Mouse (Mus musculus): ENCODE measurements around the gene Mrpl54. TPM values are rescaled to one million over a fixed set of nuclear protein-coding genes. Genes with fewer than 3 reads are reported as not detected.
A peak's percentile ranks its signal among the peaks of the same experiment; 100 is the strongest.
"Not testable (repeated sequence)": the region's sequence is repeated elsewhere in the genome, so short reads cannot be mapped to it uniquely, and the experiment has no call there.

Mrpl54 gene
- polyA plus RNA-seq, 1 experiment from 2014 or later, result 206 TPM

GRCm38 (mm10) chr10:81232580-81233225 lies 34.0 kb downstream of the Mrpl54 start, which contains the start of gene Zfr2:
Zfr2 (plus strand) TSS chr10:81233155.
- H3K27me3 ChIP-seq, result peaks cover 62% of the 10 kb centered on the region
- H3K4me3 ChIP-seq, result peak within 1 kb of the TSS; percentile 74
- no peaks in the 10 kb centered on the region for H3K36me3 ChIP-seq
- H3K4me2 ChIP-seq (replicated peaks), result peak within 1 kb of the TSS; percentile 80
- H3K4me1 ChIP-seq, result peaks cover 20% of the 10 kb centered on the region
- WGBS, result 9% methylated on average over 29 of the region's 29 CpGs
- H3K9me3 ChIP-seq, result no peaks in the 10 kb centered on the region
- H3K9ac ChIP-seq, result peak within 1 kb of the TSS; percentile 80
- H3K27ac ChIP-seq, result no peak within 1 kb of the TSS
- ATAC-seq (ENCODE audit: low FRiP score, low read depth), result peak; percentile 70

GRCm38 (mm10) chr10:81231436-81231835 lies 35.3 kb downstream of the Mrpl54 start:
- Histone ChIP-seq H3K4me2 (replicated peaks) (no peak overlapping the region), H3K4me3 (peak overlapping the region; percentile 18; the same call in 1 of the 2 replicates), H3K36me3 (no peaks in the 10 kb centered on the region), H3K9ac (no peak overlapping the region), H3K27ac (no peak overlapping the region), H3K9me3 (no peaks in the 10 kb centered on the region), H3K27me3 (peaks cover 53% of the 10 kb centered on the region), H3K4me1 (peaks cover 15% of the 10 kb centered on the region)
- no peak for ATAC-seq (ENCODE audit: low FRiP score, low read depth)
- WGBS, result 57% methylated on average over 7 of the region's 7 CpGs

GRCm38 (mm10) chr10:81230438-81231332 lies 36.0 kb downstream of the Mrpl54 start, which contains the start of gene Atcay:
Atcay (minus strand) TSS chr10:81230833.
- Histone ChIP-seq H3K27me3 (peaks cover 53% of the 10 kb centered on the region), H3K27ac (no peak within 1 kb of the TSS), H3K4me3 (peak within 1 kb of the TSS; percentile 20), H3K4me1 (peaks cover 15% of the 10 kb centered on the region), H3K9me3 (no peaks in the 10 kb centered on the region), H3K4me2 (replicated peaks) (peak within 1 kb of the TSS; percentile 50), H3K9ac (peak within 1 kb of the TSS; percentile 39; the same call in 1 of the 2 replicates), H3K36me3 (no peaks in the 10 kb centered on the region)
- 9% methylated on average over 27 of the region's 27 CpGs for WGBS
- ATAC-seq (ENCODE audit: low FRiP score, low read depth), result no peak

GRCm38 (mm10) chr10:81229735-81230437 lies 36.8 kb downstream of the Mrpl54 start:
- no peaks in the 10 kb centered on the region for H3K9me3 ChIP-seq
- peak overlapping the region; percentile 20 for H3K4me3 ChIP-seq
- peak overlapping the region; percentile 50 for H3K4me2 ChIP-seq (replicated peaks)
- H3K36me3 ChIP-seq, result no peaks in the 10 kb centered on the region
- H3K27me3 ChIP-seq, result peaks cover 53% of the 10 kb centered on the region
- WGBS, result 13% methylated on average over 20 of the region's 20 CpGs
- peaks cover 15% of the 10 kb centered on the region for H3K4me1 ChIP-seq
- peak overlapping the region; percentile 39; the same call in 1 of the 2 replicates for H3K9ac ChIP-seq
- no peak overlapping the region for H3K27ac ChIP-seq
- no peak for ATAC-seq (ENCODE audit: low FRiP score, low read depth)

- H3K4me2 ChIP-seq (replicated peaks); ATAC-seq (ENCODE audit: low FRiP score, low read depth); H3K4me3 ChIP-seq; H3K9ac ChIP-seq; H3K9me3 ChIP-seq; H3K36me3 ChIP-seq; H3K27ac ChIP-seq; H3K4me1 ChIP-seq: not testable (repeated sequence)
- peaks cover 22% of the 10 kb centered on the region for H3K27me3 ChIP-seq
- WGBS, result 48% methylated on average over 2 of the region's 2 CpGs
Measured at GRCm38 (mm10) chr10:81223731-81224130, 43.0 kb downstream of the Mrpl54 start.

- no peak for ATAC-seq (ENCODE audit: low FRiP score, low read depth)
- Histone ChIP-seq H3K9ac (no peak overlapping the region), H3K36me3 (no peaks in the 10 kb centered on the region), H3K27me3 (peaks cover 10% of the 10 kb centered on the region; the same call in 1 of the 2 replicates), H3K4me3 (no peak overlapping the region), H3K4me2 (replicated peaks) (no peak overlapping the region), H3K4me1 (no peaks in the 10 kb centered on the region), H3K27ac (no peak overlapping the region), H3K9me3 (no peaks in the 10 kb centered on the region)
- 88% methylated on average over 5 of the region's 5 CpGs for WGBS
Measured at GRCm38 (mm10) chr10:81221402-81222015, 45.2 kb downstream of the Mrpl54 start.

- Histone ChIP-seq H3K4me2 (replicated peaks) (no peak overlapping the region), H3K9me3 (no peaks in the 10 kb centered on the region), H3K27ac (no peak overlapping the region), H3K36me3 (no peaks in the 10 kb centered on the region), H3K9ac (no peak overlapping the region), H3K4me3 (no peak overlapping the region), H3K4me1 (no peaks in the 10 kb centered on the region), H3K27me3 (peaks cover 10% of the 10 kb centered on the region; the same call in 1 of the 2 replicates)
- ATAC-seq (ENCODE audit: low FRiP score, low read depth), result no peak
- 39% methylated on average over 7 of the region's 7 CpGs for WGBS
Measured at GRCm38 (mm10) chr10:81217964-81218363, 48.8 kb downstream of the Mrpl54 start.

GRCm38 (mm10) chr10:81217267-81217666 lies 49.5 kb downstream of the Mrpl54 start:
- not testable (repeated sequence) for H3K27ac ChIP-seq; H3K4me1 ChIP-seq; H3K9ac ChIP-seq; H3K36me3 ChIP-seq; H3K4me3 ChIP-seq; H3K9me3 ChIP-seq; H3K4me2 ChIP-seq (replicated peaks); ATAC-seq (ENCODE audit: low FRiP score, low read depth)
- 19% methylated on average over 1 of the region's 1 CpGs for WGBS
- H3K27me3 ChIP-seq, result peaks cover 10% of the 10 kb centered on the region; the same call in 1 of the 2 replicates

GRCm38 (mm10) chr10:81216810-81217209 lies 49.9 kb downstream of the Mrpl54 start:
- H3K4me1 ChIP-seq, result no peaks in the 10 kb centered on the region
- H3K27me3 ChIP-seq, result peaks cover 10% of the 10 kb centered on the region; the same call in 1 of the 2 replicates
- H3K27ac ChIP-seq, result no peak overlapping the region
- peaks cover 7% of the 10 kb centered on the region; the same call in 1 of the 2 replicates for H3K9me3 ChIP-seq
- ATAC-seq (ENCODE audit: low FRiP score, low read depth), result no peak
- no peaks in the 10 kb centered on the region for H3K36me3 ChIP-seq
- H3K4me2 ChIP-seq (replicated peaks), result no peak overlapping the region
- WGBS, result 85% methylated on average over 6 of the region's 6 CpGs
- no peak overlapping the region for H3K9ac ChIP-seq
- no peak overlapping the region for H3K4me3 ChIP-seq

- no peak overlapping the region for H3K4me3 ChIP-seq
- H3K27ac ChIP-seq, result no peak overlapping the region
- H3K4me2 ChIP-seq (replicated peaks), result no peak overlapping the region
- no peaks in the 10 kb centered on the region for H3K36me3 ChIP-seq
- H3K9me3 ChIP-seq, result peaks cover 11% of the 10 kb centered on the region
- no peak overlapping the region for H3K9ac ChIP-seq
- H3K4me1 ChIP-seq, result no peaks in the 10 kb centered on the region
- H3K27me3 ChIP-seq, result peaks cover 10% of the 10 kb centered on the region; the same call in 1 of the 2 replicates
- 81% methylated on average over 6 of the region's 6 CpGs for WGBS
- no peak for ATAC-seq (ENCODE audit: low FRiP score, low read depth)
Measured at GRCm38 (mm10) chr10:81216260-81216659, 50.5 kb downstream of the Mrpl54 start.

Measured in limb, embryonic 13.5 days (tissue).